ENCODE assay signal across 23 mouse cellular contexts in the genomic region with DNA sequence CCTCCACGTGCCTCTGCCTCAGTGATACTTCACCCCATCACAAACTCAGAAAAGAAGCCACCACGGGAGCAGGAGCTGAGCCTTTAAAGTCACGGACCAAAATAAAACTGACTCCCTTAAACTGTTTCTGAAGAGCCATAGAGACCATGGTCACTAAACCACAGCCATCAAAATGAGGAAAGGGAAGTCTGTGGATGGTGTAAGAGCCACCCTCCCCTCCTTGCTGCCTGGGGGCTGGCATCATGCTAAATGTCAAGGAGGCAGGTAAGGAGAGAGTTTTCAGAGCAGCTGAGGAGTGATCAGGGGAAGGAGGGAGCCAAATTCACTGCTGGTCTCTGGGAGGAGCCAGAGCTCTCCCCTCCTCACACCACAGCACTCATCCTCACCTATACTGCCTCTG.
A peak's percentile ranks its signal among the peaks of the same experiment; 100 is the strongest.
DNase-seq lines count a peak whose midpoint lies in the region; ATAC-seq lines count a peak whose summit lies in the region.
"Had no signal": no experiment of that assay in that cellular context is flagged by ENCODE, and none has a peak within 500 bp of the region (broad histone marks: within the 10 kb centered on the region; RNA-seq: fewer than 3 reads in every experiment).

No protein-coding gene starts in this region.

- ATAC-seq in megakaryocyte, adult 5-6 weeks (ENCODE audit: poor library complexity, severe bottlenecking), result peak; percentile 71
- ATAC-seq in neutrophil, adult 5-6 weeks (ENCODE audit: extremely low read depth, insufficient number of reproducible peaks, low FRiP score, poor library complexity, severe bottlenecking), result peak; percentile 74
- ATAC-seq: forebrain, embryonic 13.5 days; inflammation-experienced regulatory T-cells, adult 6 months had no signal

- peak; percentile 2 for DNase-seq in lung, postnatal 25 days (ENCODE audit: low spot score)
- DNase-seq in lung, postnatal 10 days, result no peak
- DNase-seq in c-Kit-positive CD71-negative TER-119-negative erythroid progenitor cells, embryonic 14.5 days (ENCODE audit: low read depth), result peak; percentile 18
- DNase-seq in left cerebral cortex, adult 11 months (ENCODE audit: low spot score), result no peak
- DNase-seq in right cerebral cortex, adult 2 months (ENCODE audit: low spot score in 2 of 2), result no peak
- DNase-seq: adrenal gland, adult 8-10 months; B cell, adult 2 months; cerebellum, adult 11-12 months; cerebellum, postnatal 25 days; gastrocnemius, postnatal 14 days; heart, adult 18-20 months; heart, postnatal 4 days; kidney, adult 2 months; kidney, postnatal 36 days; left cerebral cortex, postnatal 4 days; right cerebral cortex, adult 18-20 months; right cerebral cortex, postnatal 4 days; thymus, adult 2 months; thymus, postnatal 36 days had no signal

Comparison
In these comparisons a context has a peak if more than half of its experiments do, and no peak if none do; other contexts are left out.
1. DNase-seq: peak in lung, postnatal 25 days (single experiment) and c-Kit-positive CD71-negative TER-119-negative erythroid progenitor cells, embryonic 14.5 days (single experiment); none in lung, postnatal 10 days (single experiment), left cerebral cortex, adult 11 months (single experiment) and right cerebral cortex, adult 2 months (0 of 2).